Mouse (Mus musculus) left cerebral cortex, postnatal 4 days (tissue): Measurements from ENCODE around the gene Arhgap17. TPM values are rescaled to one million over a fixed set of nuclear protein-coding genes. Genes with fewer than 3 reads are reported as not detected.

Experiments used
- DNase-seq: peaks from one replicate; pipeline ENCODE4 v3.0.0-alpha.2; 2022
- intact Hi-C: fragments of 180-260 bp; cut with DNase I; formaldehyde crosslinking; loops from one replicate; pipeline ENCODE4 v1.15.1; 2025
- total RNA-seq, 2 experiments: library from RNA; stranded (reverse); gene quantifications; 2 replicates each; pipeline ENCODE4 v1.2.3; 2021

The Arhgap17 gene
- total RNA-seq, 2 experiments from 2014 or later: 13.1 to 17.0 TPM

DNA sequence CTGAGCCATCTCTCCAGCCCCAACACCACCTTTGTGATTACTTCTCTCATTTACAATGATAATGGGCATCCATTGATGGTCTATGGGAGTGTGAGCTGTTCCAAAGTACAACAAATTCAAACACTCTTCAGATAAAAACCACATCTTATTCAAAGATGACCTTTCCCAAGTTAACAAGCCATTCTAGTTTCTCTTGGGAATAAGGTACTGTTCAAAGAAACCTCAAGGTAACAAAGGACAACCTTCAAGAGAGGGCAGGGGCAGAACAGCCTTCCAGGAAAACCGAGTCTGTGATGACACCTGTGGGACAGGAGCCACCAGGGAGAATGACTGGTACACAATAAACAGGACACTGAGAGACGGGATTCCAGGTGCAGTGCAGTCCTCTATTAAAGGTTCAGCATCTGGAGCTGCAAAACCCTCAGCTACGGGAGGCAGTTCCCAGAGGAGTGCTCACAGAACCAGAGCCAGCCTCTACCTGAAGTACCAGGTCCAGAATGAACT is 24.6 kb downstream of the Arhgap17 start:
- intact Hi-C loops: no loop called here
- DNase-seq: no peak

DNA sequence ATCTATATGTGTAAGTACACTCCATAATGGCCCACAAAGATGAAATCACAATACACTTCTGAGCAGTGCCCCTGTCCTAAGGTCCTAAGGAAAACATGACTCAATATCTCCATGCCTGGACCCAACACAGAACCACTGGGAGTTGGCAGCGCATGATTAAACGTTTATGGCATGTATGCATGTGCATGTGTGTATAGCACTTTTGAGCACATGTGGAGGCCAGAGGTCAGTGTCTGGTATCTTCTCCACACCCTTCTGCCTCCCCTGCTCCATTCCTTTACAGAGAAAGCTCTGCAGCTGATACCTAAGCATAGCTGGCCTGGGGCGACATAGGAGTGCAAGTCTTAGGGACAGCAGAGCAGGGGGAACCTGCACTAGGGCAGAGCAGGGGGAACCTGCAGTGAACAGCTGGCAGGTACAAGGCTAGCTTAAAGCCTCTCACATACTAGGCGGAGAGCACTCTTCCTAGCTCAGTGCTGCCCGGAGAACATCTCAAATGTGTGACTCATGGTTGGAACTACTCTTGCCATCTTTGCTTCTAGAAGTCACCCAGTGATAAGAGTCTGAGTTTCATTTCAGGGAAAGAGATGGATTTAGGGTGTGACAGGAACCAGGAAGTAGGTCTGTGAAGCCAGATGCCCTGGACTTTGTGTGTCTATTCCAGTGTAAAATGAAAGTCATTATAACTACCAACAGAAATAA is 25.5 kb downstream of the Arhgap17 start:
- no peak for DNase-seq
- intact Hi-C loops: no loop called here

DNA sequence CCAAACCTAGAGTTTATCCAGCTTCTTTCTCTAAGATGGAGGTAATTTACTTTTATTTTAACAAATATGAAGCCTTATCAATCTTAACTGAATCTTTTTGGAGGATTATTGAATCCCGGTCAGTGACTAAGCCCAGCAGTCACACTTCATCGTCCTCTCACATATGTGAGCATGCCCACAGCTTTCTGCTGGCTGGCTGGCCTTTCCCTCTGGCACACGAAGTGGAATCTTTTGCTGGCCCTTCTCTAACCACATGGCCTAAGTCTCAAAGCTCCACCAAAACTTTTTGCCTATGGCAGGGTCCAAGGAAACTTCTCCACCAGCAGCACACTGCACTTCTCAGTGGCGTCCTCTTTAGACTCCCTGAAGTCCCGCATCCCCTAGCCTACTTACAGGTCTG is 27.8 kb downstream of the Arhgap17 start:
- intact Hi-C loops: no loop called here
- DNase-seq: no peak

DNA sequence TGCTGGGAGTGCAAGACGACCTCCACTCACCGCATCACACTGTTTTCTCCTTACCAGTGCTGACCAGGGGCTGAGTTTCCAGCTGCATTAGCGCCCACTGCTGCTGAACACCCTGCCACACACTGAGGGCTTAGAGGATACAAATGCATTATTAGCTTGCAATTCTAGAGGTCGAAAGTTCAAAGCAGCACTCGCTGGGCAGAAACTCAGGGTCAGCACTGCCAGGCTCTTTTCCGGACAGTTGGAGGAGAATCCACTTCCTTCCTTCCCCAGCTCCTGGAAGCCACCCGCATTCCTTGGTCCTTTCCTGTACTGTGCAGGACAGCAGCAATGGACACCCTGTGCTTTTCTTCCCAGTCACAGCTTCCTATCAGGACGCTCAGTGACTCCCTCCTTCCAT is 31.4 kb downstream of the Arhgap17 start:
- intact Hi-C loops: no loop called here
- no peak for DNase-seq

DNA sequence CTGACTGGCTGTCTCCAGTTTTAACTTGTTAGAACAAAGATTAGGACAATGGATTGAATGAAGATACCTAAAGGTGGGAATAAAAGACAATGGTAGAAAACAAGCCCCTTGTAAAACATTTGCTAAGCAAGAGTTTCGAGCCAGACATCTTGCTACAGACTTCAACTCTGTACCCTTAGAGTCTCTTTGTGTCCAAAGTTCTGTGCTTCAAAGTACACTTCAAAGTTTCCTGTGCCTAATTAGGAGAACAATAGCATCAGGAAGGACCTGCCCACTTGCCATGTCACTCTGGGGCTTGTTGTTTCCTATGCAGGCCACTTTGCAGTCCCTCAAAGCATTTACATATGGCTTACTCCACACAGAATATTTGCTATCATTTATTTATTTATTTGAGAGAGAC is 33.4 kb downstream of the Arhgap17 start:
- no peak for DNase-seq
- intact Hi-C loops: no loop called here

DNA sequence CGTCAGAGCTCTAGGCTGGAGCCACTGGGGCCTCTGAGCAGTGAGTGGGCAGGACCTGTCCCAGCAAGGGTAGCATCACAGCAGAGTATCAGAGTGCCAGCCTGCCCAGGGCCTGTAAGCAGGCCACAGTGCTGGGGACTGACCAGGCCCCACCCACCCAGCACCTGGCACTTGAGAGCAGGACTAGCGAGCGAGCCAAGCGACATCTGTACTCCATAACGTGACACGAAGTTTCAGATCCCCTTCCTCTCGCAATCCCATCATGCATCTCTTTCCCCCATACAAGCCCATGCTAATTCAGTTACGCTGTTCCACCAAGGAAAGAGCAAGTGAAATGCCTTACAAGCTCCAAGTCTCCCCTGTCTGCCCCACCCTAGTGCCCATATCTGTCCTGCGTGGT is 39.2 kb downstream of the Arhgap17 start:
- DNase-seq: no peak
- intact Hi-C loops: no loop called here

DNA sequence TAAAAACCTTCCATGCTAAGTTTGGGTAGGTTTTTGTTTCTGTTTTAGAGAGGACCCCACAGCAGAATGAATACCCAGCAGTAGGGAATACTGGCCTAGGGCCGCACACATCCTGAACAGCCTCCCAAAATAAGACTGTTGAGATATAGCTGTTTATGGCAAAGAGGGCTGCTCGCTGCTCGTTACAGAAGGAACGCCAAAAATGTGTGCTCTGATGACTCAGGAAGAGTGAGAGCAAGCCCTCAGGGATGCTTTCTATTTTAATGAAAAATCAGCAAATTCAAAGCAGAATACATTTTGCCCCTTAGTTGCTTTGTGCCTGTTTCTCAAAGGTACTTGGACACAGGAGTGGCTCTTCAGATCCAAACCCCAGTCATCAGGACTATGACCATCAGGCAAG is 41.8 kb downstream of the Arhgap17 start:
- DNase-seq: no peak
- intact Hi-C loops: no loop called here

DNA sequence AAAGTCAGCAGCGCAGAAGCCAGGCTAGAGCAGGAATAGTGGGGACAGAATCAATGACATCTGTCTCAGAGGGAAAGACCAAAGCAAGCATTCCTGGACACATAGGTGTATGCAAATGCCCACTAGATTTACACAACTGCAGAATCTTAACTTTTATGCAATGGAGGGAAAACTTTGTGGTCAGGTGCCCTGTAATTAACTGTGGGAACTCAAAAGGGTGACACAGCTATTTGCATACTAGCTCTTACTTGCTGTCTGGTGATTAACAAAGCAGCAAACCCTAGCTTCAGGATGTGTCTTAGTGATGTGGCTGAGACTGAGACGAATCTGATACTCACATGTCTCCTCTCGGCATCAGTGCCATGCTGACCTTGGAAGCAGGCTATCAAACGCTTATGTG is 42.8 kb downstream of the Arhgap17 start:
- intact Hi-C loops: no loop called here

DNA sequence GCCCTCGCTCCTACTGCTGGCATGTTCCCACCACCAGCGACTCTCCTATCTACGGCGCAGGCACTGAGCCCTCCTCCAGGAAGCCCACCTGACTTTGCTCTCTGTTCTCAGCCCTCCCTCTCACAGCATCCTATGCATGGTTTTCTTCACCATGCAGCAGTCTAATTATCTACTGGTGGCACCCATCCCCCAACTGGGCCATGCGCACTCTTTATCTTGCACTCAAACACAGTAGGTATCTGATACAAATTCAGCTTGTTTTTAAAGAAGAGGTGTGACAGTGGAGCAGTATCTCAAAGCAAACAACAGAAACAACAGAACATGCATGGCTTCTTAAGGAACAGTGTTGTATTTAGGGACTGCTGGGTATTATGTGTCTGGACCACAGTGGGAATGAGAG is 43.7 kb downstream of the Arhgap17 start:
- intact Hi-C loops: no loop called here

More for the DNA sequence above, 42.8 kb downstream of the Arhgap17 start:
- DNase-seq: no peak

DNA sequence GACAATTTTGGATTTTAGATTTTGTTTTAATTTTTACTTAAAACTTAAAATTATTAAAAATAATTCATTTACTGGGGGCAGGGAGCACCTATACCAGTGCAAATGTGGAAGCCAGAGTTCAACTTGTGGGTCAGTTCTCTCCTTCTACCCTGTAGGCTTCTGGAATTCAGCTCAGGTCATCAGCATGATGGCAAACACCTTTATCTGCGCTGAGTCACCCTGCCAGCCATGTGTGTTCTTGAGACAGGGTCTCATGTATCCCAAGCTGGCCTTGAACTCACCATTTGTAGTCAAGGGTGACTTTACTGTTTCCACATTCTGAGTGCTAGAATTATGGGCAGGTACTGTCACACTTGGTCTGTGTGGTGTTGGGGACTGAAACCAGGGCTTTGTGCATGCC is 45.6 kb downstream of the Arhgap17 start:
- no peak for DNase-seq
- intact Hi-C loops: no loop called here

More for the DNA sequence above, 43.7 kb downstream of the Arhgap17 start:
- no peak for DNase-seq

DNA sequence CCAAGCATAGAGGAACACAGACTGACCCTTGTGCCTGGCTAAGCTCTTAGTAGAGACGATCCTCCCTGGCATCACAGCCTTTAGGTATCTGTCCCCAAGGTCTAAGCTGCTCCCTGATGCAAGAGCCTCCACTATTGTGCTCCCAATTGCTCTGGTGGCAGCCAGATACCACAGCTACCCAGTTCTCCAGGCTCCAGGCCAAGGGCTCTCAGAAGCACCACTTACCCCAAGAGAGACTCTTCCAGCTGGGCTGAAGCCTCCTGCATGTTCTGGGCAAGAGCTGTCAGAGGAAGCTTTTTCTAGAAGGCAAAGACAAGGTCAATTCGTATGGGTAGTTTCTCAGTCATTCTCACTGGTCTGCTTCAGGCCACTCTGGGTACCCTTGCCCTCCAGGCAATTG is 46.3 kb downstream of the Arhgap17 start:
- intact Hi-C loops: no loop called here

DNA sequence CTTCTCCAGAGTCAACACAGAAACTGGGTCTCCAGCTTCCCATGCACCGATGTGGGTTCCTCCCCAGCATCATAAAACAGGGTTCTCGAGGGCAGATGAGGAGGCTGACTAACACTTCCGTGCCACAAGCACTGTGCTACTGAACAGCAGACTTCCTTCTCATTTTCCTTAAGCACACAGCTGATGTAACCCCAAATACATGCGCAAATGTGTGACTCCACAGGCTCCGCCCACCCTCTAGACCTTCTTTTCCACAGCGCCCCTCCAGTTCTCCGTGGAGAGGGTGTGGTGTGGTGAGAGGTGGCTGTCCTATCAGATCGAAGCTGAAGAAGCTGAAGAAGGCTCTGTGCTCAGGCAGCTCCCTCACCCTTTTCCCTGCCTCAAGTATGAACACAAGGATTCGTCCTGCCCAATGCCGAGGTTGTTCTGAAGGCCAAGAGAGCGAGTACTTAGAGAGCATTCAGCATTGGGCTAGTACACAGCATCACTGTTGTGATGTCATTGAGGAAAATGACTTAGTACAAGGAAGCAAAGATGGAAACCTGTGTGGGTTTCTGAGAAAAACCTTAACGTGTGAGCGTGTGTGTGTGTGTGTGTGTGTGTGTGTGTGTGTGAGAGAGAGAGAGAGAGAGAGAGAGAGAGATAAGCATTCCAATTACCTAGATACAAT is 47.1 kb downstream of the Arhgap17 start:
- intact Hi-C loops: no loop called here
- DNase-seq: no peak

More for the DNA sequence above, 46.3 kb downstream of the Arhgap17 start:
- DNase-seq: no peak

DNA sequence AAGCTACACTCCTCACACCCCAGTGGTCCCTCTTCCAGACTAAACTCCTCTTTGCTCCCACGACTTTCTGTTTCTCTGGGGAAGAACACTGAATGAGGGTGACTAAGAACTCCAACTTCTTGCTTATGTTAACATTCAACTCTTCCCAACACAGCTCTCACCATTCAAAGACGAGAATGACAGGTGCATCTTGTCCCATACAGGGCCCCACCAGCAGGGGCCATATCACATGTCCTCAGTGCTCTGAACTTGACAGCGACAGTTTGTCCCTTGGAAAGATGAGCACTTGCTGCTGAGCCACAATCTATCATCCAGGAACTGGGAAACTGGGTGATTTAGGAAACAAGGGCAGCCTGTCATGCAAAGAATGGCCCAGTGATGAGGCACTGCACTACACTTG is 57.0 kb downstream of the Arhgap17 start:
- intact Hi-C loops: no loop called here
- no peak for DNase-seq

DNA sequence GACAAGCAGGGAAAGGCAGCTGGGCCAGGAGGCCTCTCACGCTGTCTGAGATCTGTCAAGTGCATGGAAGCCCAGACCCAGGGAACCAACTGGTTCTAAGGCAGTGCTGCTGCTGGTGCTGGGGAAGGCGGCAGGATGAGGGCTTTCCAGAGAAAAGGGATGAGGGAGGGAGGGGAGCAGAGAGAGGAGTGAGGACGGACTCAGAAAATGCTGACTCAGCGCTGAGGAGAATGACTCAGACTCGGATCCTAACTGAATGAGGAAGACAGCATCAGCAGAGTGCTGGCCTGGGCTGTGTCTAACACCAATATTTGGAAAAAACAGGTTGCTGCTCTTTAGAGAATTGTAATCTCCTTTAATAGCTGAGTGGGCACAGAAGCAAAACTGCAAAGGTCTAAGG is 57.9 kb downstream of the Arhgap17 start:
- intact Hi-C loops: no loop called here
- DNase-seq: no peak

DNA sequence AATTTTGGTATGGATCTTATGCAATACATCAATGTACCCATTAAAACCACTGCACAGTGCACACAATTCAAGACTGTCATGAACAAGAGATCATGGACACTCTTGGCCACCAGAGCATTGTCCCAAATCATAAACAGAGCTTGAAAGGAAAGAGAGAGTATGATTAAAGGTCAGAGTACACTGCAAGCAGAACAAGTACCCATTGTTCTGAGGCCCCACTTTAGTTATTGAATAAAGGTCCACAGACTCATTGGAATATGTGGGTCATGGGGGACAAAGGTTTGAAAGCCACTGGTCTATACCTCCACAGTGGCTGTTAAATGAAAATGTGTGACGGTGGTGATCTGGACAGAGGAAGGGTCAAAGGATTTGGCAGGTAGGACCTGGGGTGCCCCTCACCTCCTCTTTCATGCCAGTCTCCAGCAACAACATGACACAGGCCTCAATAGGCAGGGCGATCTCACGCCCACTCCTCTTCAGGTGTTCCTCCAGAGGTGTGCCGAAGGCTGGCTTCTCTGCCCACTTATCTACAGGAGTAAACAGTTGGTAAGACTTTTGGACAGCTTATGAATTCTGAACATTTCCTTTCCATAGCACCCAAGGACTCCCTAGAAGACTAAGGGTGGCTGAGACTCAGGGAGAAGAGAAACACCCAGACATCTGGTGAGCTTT is 61.7 kb downstream of the Arhgap17 start:
- intact Hi-C loops: no loop called here

DNA sequence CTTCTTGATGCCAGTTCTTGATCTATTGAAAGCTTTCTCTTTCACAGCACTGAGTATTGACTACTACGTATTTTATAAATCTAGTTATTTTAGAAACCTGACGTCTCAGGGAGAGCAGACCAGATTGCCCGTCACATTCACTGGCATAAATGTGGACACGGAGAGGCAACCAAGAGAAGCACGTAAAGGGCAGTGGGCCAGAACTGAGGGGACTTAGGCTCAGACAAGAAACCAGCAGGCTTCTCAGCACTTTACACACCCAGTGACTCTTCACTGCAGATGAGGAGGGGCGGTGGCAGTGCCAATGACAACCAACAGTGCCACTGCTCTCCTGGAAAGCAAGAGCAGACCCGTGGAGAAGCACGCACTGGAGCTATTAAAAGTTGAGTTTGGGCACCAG is 62.5 kb downstream of the Arhgap17 start:
- intact Hi-C loops: no loop called here
- DNase-seq: peak; percentile 7

More for the DNA sequence above, 61.7 kb downstream of the Arhgap17 start:
- DNase-seq: no peak

DNA sequence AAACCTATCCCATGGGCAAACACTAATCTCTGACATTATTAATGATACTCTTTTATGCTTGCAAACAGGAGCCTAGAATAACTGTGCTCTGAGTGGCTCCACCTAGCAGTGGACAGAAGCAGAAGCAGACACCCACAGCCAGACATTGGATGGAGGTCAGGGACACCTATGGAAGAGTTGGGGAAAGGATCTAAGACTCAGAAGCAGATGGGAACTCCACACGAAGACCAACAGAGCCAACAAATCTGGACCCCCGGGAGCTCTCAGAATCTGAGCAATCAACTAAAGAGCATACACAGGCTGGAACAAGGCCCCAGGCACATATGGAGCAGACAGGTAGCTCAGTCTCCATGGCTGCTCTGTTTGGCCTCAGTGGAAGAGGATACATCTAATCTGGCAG is 64.3 kb downstream of the Arhgap17 start:
- intact Hi-C loops: no loop called here
- peak; percentile 39 for DNase-seq

DNA sequence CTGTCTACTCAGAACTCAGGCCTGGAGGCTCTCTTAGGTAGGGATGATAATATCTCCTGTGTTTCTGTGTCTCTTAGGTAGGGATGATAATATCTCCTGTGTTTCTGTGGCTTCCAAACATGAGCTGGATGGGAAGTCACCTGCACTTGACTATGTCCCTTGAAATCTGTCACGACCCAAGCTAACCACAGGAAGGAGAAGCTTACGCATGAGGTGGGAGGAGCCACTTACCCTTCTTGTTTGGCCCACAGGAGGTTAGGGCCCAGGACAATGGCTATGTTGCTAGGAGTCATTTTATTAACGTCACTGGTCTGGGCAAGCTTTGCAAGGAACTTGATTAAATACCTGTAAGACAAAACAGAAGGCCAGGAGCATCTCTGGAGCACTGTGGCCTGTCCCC is 69.5 kb downstream of the Arhgap17 start:
- intact Hi-C loops: no loop called here
- no peak for DNase-seq

DNA sequence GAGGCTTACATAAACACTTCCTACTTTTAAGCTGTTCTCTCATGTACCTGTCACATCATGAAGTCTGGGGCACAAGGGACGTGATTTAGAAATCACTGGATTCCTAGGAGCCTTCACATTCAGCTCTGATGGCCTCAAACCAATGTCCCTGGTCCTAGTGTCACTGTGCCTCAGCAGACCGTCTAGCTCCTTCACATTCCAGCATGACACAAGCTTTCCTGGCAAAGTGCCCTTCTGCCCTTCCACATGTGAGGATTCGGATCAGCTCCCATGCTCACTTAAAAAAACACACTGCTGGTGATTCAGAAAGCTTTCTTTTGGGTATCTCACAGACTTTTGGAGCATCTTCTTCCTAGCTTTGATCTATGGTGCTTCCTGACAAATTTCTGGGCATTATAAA is 71.5 kb downstream of the Arhgap17 start:
- intact Hi-C loops: no loop called here
- DNase-seq: peak; percentile 20

DNA sequence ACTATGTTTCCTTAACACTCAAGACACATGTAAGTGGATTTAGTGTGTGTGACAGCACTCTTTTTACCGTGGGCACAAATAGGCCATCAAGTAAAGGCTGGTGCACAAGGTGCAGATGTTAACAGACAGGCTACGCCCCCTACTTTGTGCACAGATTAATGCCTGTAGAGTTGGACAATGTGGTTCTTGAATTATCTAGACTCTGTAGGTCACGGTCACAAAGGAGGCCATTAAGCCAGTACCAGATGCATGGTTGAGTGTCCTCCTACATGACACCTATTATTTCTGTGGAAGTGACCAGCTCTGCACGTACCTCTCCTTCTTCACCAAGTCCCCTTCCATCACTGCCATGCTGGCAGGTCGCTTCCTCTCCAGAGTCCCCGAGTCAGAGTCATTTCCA is 73.6 kb downstream of the Arhgap17 start:
- no peak for DNase-seq
- intact Hi-C loops: no loop called here

DNA sequence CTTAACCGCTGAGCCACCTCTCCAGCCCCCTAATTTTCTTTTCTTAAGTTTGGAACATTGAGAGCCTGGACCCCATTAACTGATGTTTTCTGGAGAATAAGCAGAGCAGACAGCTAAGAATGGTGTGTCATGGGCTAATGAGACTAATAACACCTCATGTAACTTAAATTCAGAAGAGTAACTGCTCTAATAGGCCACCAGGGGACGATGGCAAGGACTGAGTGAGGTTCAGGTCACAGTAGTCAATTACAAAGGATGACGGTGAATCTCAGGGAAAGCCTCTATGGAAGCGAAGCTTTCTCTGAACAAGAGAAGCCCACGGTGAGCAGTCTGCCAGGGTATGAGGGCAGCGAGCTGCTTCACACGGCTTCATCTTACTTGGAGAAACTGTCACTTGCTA is 74.3 kb downstream of the Arhgap17 start:
- no peak for DNase-seq
- intact Hi-C loops: no loop called here

DNA sequence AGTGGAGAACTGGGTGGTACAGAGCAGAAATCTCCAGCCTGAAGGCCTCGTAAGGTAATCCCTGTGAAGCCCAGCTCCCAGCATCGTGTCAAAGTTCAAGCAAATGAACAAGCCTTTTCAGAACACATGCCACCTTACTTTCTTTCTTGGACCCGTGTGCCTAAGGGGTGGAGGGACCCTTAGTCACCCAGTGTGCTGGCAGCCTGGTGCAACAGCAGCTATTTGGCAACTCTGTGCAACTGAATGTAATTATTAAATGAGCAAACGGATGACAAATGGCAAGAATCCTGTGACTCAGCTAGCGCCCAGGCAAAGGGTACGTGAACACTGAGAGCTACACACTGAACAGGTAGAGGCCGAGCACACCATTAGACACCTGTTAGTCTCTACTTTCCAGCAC is 75.8 kb downstream of the Arhgap17 start:
- intact Hi-C loops: no loop called here
- no peak for DNase-seq
